Mouse (Mus musculus) adrenal gland, postnatal 36 days (tissue): ENCODE results near the gene Zdhhc24. TPM values are rescaled to one million over a fixed set of nuclear protein-coding genes. Genes with fewer than 3 reads are reported as not detected.
A peak's percentile ranks its signal among the peaks of the same experiment; 100 is the strongest.
"Not testable (repeated sequence)": the region's sequence is repeated elsewhere in the genome, so short reads cannot be mapped to it uniquely, and the experiment has no call there.

ENCODE experiments used
- DNase-seq, 2 experiments: peaks; one replicate each; pipeline ENCODE4 v3.0.0; 2021; ENCODE audit warnings: mixed read lengths in 1 of 2
- long read RNA-seq, 2 experiments: library from polyadenylated mRNA; stranded (forward); transcript quantifications; one replicate each; pipeline ENCODE4 v2.0.0; 2021; ENCODE audit warnings: borderline sequencing depth in 2 of 2
- total RNA-seq, 2 experiments: library from RNA; stranded (reverse); gene quantifications; 2 replicates each; pipeline ENCODE4 v1.2.3; 2021

Gene Zdhhc24
- 10 to 100 TPM; 21.3 to 21.9 TPM for total RNA-seq
- long read RNA-seq, experiment 1, transcript Zdhhc24-201 (3 exons, 2,558 nt), result major isoform, 39 of 50 reads
- long read RNA-seq, experiment 1, partial matches to known transcripts, result 2 of 50 reads
- long read RNA-seq, experiment 1, other reads (novel, unspliced or antisense), result 0 of 50 reads
- long read RNA-seq, experiment 2, transcript Zdhhc24-201 (3 exons, 2,558 nt), result major isoform, 7 of 9 reads
- long read RNA-seq, experiment 2, partial matches to known transcripts, result 0 of 9 reads
- long read RNA-seq, experiment 2, other reads (novel, unspliced or antisense), result 1 of 9 reads

- DNase-seq, result peak; percentile 96 to 97
These were observed at the start of gene Zdhhc24 for GRCm38 (mm10) chr19:4878405-4879323. Gene Zdhhc24 (plus strand): TSS chr19:4878668.

DNA sequence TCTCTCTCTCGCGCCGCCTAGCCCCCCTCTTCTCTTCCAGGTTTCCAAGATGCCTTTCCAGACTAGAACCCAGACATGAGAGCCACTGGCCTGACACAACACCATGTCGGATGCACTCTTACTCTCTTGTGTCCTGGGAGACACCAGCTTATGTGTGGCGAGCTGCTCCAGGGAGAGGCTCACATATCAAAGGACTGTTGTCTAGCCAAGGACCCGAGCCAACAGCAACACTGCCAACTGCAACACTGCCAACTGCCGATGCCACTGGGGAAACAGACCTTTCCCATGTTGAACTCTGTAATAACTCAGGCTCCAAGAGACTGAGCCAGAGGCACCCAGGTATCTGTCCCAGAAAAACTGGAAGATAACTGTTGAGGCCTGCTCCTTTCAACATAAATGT is 49.3 kb upstream of the Zdhhc24 start:
- peak; percentile 77 to 82 for DNase-seq

GRCm38 (mm10) chr19:4833977-4834376 is 44.5 kb upstream of the Zdhhc24 start:
- peak; percentile 61 to 62 for DNase-seq

- DNase-seq, result peak in 1 of 2 experiments; percentile 25
These were observed 42.4 kb upstream of the Zdhhc24 start for GRCm38 (mm10) chr19:4836096-4836495.

DNA sequence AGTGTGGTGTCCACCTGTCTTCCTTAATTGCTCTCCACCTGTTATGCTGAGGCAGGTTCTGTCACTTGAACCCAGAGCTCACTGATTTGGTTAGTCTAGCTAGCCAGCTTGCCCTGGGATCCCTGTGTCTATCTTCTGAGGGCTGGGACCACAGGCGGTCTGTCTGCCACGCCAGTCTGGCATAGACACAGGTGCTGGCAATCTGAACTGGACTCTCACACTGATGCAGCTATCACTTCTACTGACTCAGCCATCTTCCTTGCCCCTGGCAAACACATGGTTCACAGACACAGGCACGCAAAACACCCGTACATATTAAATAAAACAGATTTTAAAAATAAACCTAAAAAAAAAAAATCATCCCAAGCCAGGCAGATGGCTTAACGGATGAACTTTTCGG is 41.4 kb upstream of the Zdhhc24 start:
- no peak for DNase-seq

DNA sequence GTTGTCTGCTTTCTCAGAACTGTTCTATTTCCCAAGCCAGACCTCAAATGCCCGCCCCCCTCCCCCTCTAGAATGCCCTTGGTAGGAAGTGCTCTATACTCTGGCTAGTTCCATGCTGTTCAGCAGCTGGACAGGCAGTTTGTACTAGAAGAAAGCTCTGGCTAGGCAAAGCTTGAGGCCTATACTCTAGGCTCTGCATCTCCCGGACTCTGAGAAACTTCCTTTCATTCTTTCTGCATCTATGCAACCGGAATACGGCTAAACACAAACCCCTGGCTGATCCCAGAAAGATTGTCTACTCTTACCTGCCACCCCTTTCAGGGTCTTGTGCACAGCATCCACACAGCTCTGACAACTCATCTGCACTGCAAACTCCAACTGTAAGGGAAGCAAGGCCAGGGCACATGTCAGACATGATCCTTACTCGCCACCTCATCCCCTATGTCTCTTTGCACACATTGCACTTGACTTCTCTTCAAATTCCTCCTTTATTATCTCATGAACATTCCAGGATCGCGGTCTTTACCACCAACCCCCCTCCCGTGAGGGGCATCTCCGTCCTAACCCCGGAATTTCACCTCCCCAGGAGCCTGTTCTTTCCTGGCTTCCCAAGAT is 39.8 kb upstream of the Zdhhc24 start:
- DNase-seq, result no peak

DNA sequence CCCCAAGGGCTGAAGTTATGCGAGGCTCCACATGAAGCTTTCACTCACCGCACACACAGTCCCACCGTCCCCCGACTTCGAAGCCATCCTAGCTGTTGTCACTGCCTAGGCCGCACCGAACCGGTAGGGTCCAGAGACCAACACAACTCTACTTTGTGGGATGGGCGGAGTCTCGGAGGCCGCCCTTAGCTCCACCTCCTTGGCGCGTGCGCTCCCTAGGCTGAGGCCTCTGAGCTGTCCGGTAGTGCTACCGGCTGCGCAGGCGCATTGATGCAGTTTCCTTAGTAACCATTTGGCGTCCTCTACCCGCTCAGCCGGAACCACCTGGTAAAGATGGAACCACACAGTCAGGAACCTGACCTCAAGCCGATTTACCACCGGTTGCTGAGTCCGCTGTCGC is 39.3 kb upstream of the Zdhhc24 start, which contains the start of the genes Ccs and Ccdc87:
TSS of gene Ccs (minus strand) at position 184 of the 400 bp plus-strand sequence.
TSS of gene Ccdc87 (plus strand) at position 218 of the 400 bp plus-strand sequence.
- peak; percentile 99 for DNase-seq

- no peak for DNase-seq
These were observed 37.6 kb upstream of the Zdhhc24 start for GRCm38 (mm10) chr19:4840848-4841247.

GRCm38 (mm10) chr19:4842611-4843010 is 35.9 kb upstream of the Zdhhc24 start:
- no peak for DNase-seq

DNA sequence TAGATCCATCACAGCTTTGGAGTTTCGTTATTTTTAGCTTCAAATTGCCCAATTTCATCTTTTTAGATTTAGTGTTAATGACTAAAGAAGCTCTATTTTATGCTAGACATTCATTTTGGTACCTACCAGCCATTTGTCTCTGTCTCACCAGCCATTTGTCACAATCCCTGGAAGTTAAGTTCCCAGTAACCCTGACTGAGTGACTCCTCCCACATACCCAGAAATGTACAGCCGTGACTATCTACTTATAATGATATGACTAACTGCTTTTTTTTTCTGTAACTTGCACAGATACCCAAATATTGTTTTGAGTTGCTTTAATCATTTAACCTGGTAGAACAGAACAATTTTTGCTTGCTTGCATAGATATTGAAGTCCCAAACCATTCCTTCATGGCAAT is 32.6 kb upstream of the Zdhhc24 start:
- DNase-seq, result no peak

DNA sequence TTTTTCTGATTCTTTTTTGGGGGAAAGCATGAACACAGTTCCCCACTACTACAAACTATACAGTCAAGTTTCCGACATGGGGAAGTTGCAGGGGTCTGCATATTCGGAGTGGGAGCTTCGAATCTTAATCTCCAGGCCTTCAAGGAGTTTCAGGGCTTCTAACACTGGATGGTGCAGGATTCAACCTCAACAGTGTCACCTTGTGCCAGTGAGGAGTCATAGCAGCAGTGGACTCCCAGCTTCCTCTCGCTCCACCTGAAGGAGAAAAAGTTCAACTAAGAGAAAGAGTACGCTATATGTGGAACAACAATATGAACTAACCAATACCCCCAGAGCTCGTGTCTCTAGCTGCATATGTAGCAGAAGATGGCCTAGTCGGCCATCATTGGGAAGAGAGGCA is 31.0 kb upstream of the Zdhhc24 start:
- DNase-seq, result peak in 1 of 2 experiments; percentile 51

- DNase-seq, result no peak
These were observed 28.7 kb upstream of the Zdhhc24 start for GRCm38 (mm10) chr19:4849800-4850199.

GRCm38 (mm10) chr19:4850281-4850680 is 28.2 kb upstream of the Zdhhc24 start:
- no peak for DNase-seq

DNA sequence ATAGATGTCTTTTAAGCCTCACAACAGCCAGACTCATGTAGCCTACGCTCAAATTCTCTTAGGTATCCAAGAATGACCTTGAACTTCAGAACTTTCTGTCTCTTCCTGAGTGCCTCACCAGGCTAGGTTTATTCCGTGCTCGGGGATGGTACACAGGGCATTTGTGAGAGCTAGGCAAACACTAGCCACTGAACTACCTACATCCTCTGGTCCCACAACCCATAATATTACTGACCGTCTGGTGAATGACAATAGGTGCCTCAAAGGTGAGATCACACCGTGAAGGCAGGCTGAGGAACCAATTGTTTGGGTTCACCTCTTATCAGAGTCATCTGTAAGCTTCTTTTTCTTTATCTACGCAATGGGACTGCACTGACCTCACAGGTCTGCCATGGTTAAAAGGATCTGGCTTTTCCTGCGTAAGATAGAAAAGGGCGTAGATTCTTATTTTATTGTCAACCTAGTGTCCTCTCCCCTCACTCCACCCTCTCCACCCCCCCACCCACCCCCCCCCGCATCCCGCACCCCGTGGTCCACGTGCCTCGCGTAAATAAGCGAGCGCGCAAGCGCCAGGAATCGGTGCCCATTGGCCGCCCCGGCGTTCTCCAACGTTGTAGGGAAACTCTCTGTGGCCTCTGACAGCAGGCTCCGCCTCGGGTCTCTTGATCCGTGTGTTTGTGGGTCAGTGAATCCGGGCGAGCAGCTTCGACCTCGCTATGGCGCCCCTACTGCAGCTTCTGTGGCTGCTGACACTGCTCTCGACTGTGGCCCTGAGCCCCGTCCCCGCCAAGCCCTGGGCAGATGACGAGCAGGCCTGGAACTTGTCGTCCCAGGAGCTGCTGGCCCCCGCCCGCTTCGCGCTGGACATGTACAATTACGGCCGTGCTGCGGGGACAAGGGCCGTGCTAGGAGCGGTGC is 23.7 kb upstream of the Zdhhc24 start, which contains the start of gene Ctsf:
TSS of gene Ctsf (plus strand) at position 579 of the 918 bp plus-strand sequence.
- DNase-seq, result peak; percentile 96 to 97

DNA sequence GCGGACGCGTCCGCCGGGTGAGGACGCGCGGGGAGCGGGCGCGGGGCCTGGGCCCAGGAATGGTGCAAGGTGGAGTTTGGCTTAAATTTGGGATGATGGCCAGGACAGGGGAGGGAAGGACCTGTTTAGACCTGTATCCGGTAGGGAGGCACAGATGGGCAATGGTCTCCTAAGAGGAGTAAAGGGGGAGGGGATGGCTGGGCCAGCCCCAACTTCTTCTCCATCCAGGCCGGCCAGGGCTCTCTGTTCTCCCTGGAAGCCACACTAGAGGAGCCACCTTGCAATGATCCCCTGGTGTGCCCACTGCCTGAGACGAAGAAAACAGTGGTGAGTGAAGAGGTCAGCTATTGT is 23.0 kb upstream of the Zdhhc24 start:
- no peak for DNase-seq

DNA sequence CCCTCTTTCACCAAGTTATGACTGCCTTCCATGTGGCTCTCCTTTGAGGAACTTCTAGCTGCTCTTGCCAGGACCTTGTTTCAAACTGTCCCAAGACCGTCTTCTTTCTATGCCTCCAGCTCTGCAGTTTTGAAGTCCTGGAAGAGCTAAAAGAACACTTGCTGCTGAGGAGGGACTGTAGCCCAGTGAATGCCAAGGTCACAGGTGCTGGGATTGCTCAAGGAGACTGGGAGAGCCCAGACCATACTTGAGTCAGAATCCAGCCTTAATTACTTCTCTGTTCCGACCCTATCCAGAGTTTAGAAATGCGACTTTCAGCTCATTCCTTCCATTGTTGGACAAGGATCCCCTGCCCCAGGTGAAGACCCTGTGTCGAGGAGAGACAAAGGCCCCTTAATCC is 22.5 kb upstream of the Zdhhc24 start:
- peak; percentile 57 to 67 for DNase-seq

- DNase-seq, result no peak
These were observed 19.4 kb upstream of the Zdhhc24 start for GRCm38 (mm10) chr19:4859081-4859480.

DNA sequence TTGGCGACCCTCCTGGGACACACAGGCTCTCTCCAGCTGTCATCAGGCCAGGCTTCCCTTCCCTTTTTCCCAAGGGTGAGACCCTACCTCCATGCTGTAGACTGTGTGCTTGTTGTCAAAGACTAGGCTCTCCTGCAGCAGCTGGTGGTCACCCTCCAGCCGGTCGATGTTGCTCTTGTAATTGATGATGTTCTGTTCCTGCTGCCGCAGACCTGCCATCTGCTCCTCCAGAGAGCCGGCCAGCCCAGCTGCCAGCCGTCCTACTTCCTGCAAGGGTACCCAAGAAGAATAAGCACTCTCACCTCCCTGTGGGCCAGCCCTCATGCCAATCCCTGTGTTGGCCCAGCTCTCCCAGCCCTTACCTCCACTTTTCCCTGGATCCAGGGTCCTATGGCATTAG is 15.4 kb upstream of the Zdhhc24 start:
- no peak for DNase-seq

DNA sequence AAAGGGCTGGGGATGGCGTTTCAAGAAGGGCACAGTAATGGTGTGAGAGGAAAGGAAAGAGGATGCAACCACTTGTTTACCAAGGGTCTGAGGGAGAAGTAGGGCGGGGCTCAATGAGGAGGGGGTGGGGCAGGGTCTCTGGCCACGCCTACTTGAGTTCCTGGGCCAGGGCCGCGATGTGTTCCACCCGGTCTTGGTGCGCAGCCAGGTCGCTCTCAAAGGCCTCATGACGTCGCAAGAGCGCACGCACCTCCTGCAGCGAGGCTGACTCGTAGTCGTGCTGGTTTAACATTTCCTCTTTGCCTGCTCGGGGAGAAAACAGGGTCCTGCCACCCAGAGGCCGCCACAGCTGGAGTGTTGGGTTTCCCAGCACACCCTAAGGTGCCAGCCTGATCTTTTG is 13.3 kb upstream of the Zdhhc24 start:
- peak; percentile 47 to 68 for DNase-seq

DNA sequence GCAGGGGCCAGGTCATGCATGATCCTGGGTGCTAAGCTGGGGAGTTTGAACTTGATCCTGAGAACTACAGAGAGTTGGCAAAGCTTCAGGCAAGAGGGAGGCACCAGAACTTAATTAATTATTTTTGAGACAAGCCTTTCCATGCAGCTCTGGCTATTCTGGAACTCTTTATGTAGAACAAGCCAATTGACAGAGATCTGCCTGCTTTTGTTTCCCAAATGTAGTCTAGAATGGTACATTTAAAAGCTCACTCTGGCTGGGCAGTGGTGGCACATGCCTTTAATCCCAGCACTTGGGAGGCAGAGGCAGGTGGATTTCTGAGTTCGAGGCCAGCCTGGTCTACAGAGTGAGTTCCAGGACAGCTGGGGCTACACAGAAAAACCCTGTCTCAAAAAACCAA is 3.9 kb upstream of the Zdhhc24 start:
- DNase-seq, result not testable (repeated sequence)

- no peak for DNase-seq
These were observed 2.2 kb upstream of the Zdhhc24 start for GRCm38 (mm10) chr19:4876241-4876640.
